Mouse (Mus musculus) myocyte (in vitro differentiated cells): ENCODE measurements around the gene Nt5c3b.

Experiments used
- E2F4 ChIP-seq: IDR thresholded peaks from one replicate; pipeline ENCODE4 v1.6.1; 2011; ENCODE audit warnings: mild to moderate bottlenecking, control low read depth, moderate library complexity; ENCODE audit not compliant: insufficient read depth
- MAX ChIP-seq: IDR thresholded peaks from one replicate; pipeline ENCODE4 v1.6.1; 2011; ENCODE audit warnings: low read depth, mild to moderate bottlenecking, control low read depth
- MYOD1 ChIP-seq, 3 experiments: IDR thresholded peaks; one replicate each; pipeline ENCODE4 v1.6.1; 2011; ENCODE audit warnings: control low read depth in 2 of 3, low read depth in 2 of 3, mild to moderate bottlenecking in 2 of 3, moderate library complexity in 1 of 3; ENCODE audit not compliant: insufficient read length in 2 of 3, control insufficient read depth in 1 of 3
- MYOG ChIP-seq, 3 experiments: IDR thresholded peaks; one replicate each; pipeline ENCODE4 v1.6.1; 2011; ENCODE audit warnings: control low read depth in 2 of 3, low read depth in 2 of 3, mild to moderate bottlenecking in 2 of 3; ENCODE audit not compliant: insufficient read length in 2 of 3, control insufficient read depth in 1 of 3, insufficient read depth in 1 of 3
- POLR2A ChIP-seq: IDR thresholded peaks from one replicate; pipeline ENCODE4 v1.6.1; 2011; ENCODE audit warnings: low read depth, mild to moderate bottlenecking, control low read depth, moderate library complexity; ENCODE audit not compliant: insufficient read length
- POLR2AphosphoS2 ChIP-seq: IDR thresholded peaks from one replicate; pipeline ENCODE4 v1.6.1; 2011; ENCODE audit warnings: low read depth, control low read depth; ENCODE audit not compliant: insufficient read length
- REST ChIP-seq: IDR thresholded peaks from one replicate; pipeline ENCODE4 v1.6.1; 2011; ENCODE audit warnings: mild to moderate bottlenecking, control low read depth, moderate library complexity; ENCODE audit not compliant: insufficient read depth, insufficient read length
- SRF ChIP-seq: IDR thresholded peaks from one replicate; pipeline ENCODE4 v1.6.1; 2011; ENCODE audit warnings: low read depth; ENCODE audit not compliant: control insufficient read depth, insufficient read length
- TCF12 ChIP-seq: IDR thresholded peaks from one replicate; pipeline ENCODE4 v1.6.1; 2011; ENCODE audit warnings: mild to moderate bottlenecking, control low read depth; ENCODE audit not compliant: poor library complexity, insufficient read depth, severe bottlenecking
- USF1 ChIP-seq: IDR thresholded peaks from one replicate; pipeline ENCODE4 v1.6.1; 2011; ENCODE audit warnings: low read depth, mild to moderate bottlenecking, control low read depth, moderate library complexity

GRCm38 (mm10) chr11:100392958-100393357 lies 48.6 kb downstream of the Nt5c3b start:
- TF ChIP-seq E2F4 (no peak), POLR2A (no peak), USF1 (no peak), SRF (no peak), MAX (no peak), POLR2AphosphoS2 (no peak), MYOD1 (IDR thresholded peaks at IDR 0.05; ENCODE audit: control insufficient read depth in 1 of 3, insufficient read length in 2 of 3, low read depth in 2 of 3) (no peak), MYOG (IDR thresholded peaks at IDR 0.05; ENCODE audit: control insufficient read depth in 1 of 3, insufficient read depth in 1 of 3, insufficient read length in 2 of 3, low read depth in 2 of 3) (no peak), TCF12 (no peak), REST (no peak)
